Mouse (Mus musculus): Measurements from ENCODE around the gene Wwc1. TPM values are rescaled to one million over a fixed set of nuclear protein-coding genes. Genes with fewer than 3 reads are reported as not detected.
"Not testable (repeated sequence)": the region's sequence is repeated elsewhere in the genome, so short reads cannot be mapped to it uniquely, and the experiment has no call there.

Gene Wwc1
- polyA plus RNA-seq, 1 experiment from 2014 or later = 2.1 TPM

DNA sequence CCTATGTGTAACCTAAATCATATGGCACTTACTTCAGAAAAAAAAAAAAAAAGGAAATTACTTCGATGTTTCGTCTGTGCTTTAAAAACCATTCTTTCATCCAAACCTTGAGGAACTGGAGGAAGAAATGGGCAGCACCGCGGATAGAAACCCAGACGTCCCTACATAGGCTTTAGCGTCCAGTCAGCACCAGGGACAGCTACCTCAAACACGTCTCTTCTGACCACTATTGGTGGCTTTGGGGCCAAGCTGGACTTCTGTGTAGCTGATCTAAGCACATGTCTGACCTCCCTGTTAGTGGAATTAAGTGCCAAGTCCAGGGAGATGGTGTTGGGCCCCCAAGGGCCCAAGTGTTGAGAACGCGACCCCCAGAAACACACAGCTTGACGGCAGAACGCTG lies 181.5 kb downstream of the Wwc1 start, which contains the start of gene Fbll1:
Gene Fbll1, minus strand, starts transcription at position 11 of the 400 bp plus-strand sequence.
- Histone ChIP-seq H3K27ac (replicated peaks; ENCODE audit: low read depth, low read length) (no peak within 1 kb of the TSS), H3K4me1 (ENCODE audit: control insufficient read depth, insufficient read depth, low read length) (peaks cover 5% of the 10 kb centered on the region; the same call in 1 of the 2 replicates), H3K9me3 (ENCODE audit: control insufficient read depth, low read length) (no peaks in the 10 kb centered on the region), H3K27me3 (ENCODE audit: control insufficient read depth, insufficient read depth, low read length) (peaks cover 33% of the 10 kb centered on the region), H3K9ac (ENCODE audit: low read length) (no peak within 1 kb of the TSS), H3K4me2 (ENCODE audit: low read depth, severe bottlenecking) (peak within 1 kb of the TSS; percentile 63), H3K36me3 (ENCODE audit: control insufficient read depth, insufficient read depth, low read length) (no peaks in the 10 kb centered on the region), H3K4me3 (ENCODE audit: low read depth, low read length) (peak within 1 kb of the TSS; percentile 25)
- WGBS = 20% methylated on average over 11 of the region's 11 CpGs
- ATAC-seq (ENCODE audit: insufficient number of reproducible peaks, low FRiP score, low TSS enrichment, low read depth) = no peak
- DNase-seq (ENCODE audit: low spot score) = peak; percentile 87

DNA sequence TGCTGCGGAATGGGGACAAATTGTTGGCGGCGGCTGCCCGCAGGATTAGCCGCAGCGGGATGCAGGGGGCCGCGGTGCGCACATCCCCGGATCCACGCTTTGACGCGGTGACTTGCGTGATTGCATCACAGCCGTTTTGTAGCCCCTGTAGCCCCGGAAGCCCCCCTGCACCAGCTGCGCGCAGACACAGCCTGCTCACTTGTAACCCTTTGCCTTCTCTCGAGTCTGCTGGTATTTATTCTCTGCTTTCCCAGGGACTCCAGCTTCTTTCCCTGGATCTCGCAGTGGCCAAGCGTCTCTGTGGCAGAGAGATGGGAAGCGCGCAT lies 181.9 kb downstream of the Wwc1 start:
- Histone ChIP-seq H3K4me1 (ENCODE audit: control insufficient read depth, insufficient read depth, low read length) (peaks cover 5% of the 10 kb centered on the region; the same call in 1 of the 2 replicates), H3K36me3 (ENCODE audit: control insufficient read depth, insufficient read depth, low read length) (no peaks in the 10 kb centered on the region), H3K4me2 (ENCODE audit: low read depth, severe bottlenecking) (peak overlapping the region; percentile 63), H3K4me3 (ENCODE audit: low read depth, low read length) (peak overlapping the region; percentile 25), H3K27me3 (ENCODE audit: control insufficient read depth, insufficient read depth, low read length) (peaks cover 33% of the 10 kb centered on the region), H3K9ac (ENCODE audit: low read length) (no peak overlapping the region), H3K27ac (replicated peaks; ENCODE audit: low read depth, low read length) (no peak overlapping the region), H3K9me3 (ENCODE audit: control insufficient read depth, low read length) (no peaks in the 10 kb centered on the region)
- ATAC-seq (ENCODE audit: insufficient number of reproducible peaks, low FRiP score, low TSS enrichment, low read depth) = no peak
- WGBS = 5% methylated on average over 23 of the region's 23 CpGs
- DNase-seq (ENCODE audit: low spot score) = peak; percentile 29

- H3K4me3 ChIP-seq (ENCODE audit: low read depth, low read length) = peak overlapping the region; percentile 25
- H3K9ac ChIP-seq (ENCODE audit: low read length) = no peak overlapping the region
- WGBS = 5% methylated on average over 84 of the region's 86 CpGs
- ATAC-seq (ENCODE audit: insufficient number of reproducible peaks, low FRiP score, low TSS enrichment, low read depth) = no peak
- no peak overlapping the region for H3K27ac ChIP-seq (replicated peaks; ENCODE audit: low read depth, low read length)
- no peaks in the 10 kb centered on the region for H3K9me3 ChIP-seq (ENCODE audit: control insufficient read depth, low read length)
- peaks cover 33% of the 10 kb centered on the region for H3K27me3 ChIP-seq (ENCODE audit: control insufficient read depth, insufficient read depth, low read length)
- no peaks in the 10 kb centered on the region for H3K36me3 ChIP-seq (ENCODE audit: control insufficient read depth, insufficient read depth, low read length)
- peak; percentile 46 for DNase-seq (ENCODE audit: low spot score)
- H3K4me1 ChIP-seq (ENCODE audit: control insufficient read depth, insufficient read depth, low read length) = peaks cover 5% of the 10 kb centered on the region; the same call in 1 of the 2 replicates
- H3K4me2 ChIP-seq (ENCODE audit: low read depth, severe bottlenecking) = peak overlapping the region; percentile 63
These were observed 182.4 kb downstream of the Wwc1 start for GRCm38 (mm10) chr11:35797751-35798494.

- H3K36me3 ChIP-seq (ENCODE audit: control insufficient read depth, insufficient read depth, low read length) = not testable (repeated sequence)
- WGBS = 84% methylated on average over 5 of the region's 5 CpGs
These were observed 187.5 kb downstream of the Wwc1 start for GRCm38 (mm10) chr11:35792800-35793199.

GRCm38 (mm10) chr11:35788443-35788842 lies 191.9 kb downstream of the Wwc1 start:
- no peaks in the 10 kb centered on the region for H3K27me3 ChIP-seq (ENCODE audit: control insufficient read depth, insufficient read depth, low read length)
- H3K4me3 ChIP-seq (ENCODE audit: low read depth, low read length) = no peak overlapping the region
- no peaks in the 10 kb centered on the region for H3K4me1 ChIP-seq (ENCODE audit: control insufficient read depth, insufficient read depth, low read length)
- ATAC-seq (ENCODE audit: insufficient number of reproducible peaks, low FRiP score, low TSS enrichment, low read depth) = no peak
- 78% methylated on average over 2 of the region's 2 CpGs for WGBS
- DNase-seq (ENCODE audit: low spot score) = no peak
- H3K9ac ChIP-seq (ENCODE audit: low read length) = no peak overlapping the region
- H3K27ac ChIP-seq (replicated peaks; ENCODE audit: low read depth, low read length) = no peak overlapping the region
- H3K9me3 ChIP-seq (ENCODE audit: control insufficient read depth, low read length) = no peaks in the 10 kb centered on the region
- H3K36me3 ChIP-seq (ENCODE audit: control insufficient read depth, insufficient read depth, low read length) = peaks cover 15% of the 10 kb centered on the region
- H3K4me2 ChIP-seq (ENCODE audit: low read depth, severe bottlenecking) = no peak overlapping the region

More at GRCm38 (mm10) chr11:35792800-35793199, 187.5 kb downstream of the Wwc1 start:
- not testable (repeated sequence) for DNase-seq (ENCODE audit: low spot score); H3K4me2 ChIP-seq (ENCODE audit: low read depth, severe bottlenecking); ATAC-seq (ENCODE audit: insufficient number of reproducible peaks, low FRiP score, low TSS enrichment, low read depth); H3K9ac ChIP-seq (ENCODE audit: low read length); H3K27ac ChIP-seq (replicated peaks; ENCODE audit: low read depth, low read length); H3K4me1 ChIP-seq (ENCODE audit: control insufficient read depth, insufficient read depth, low read length); H3K4me3 ChIP-seq (ENCODE audit: low read depth, low read length); H3K9me3 ChIP-seq (ENCODE audit: control insufficient read depth, low read length)
- peaks cover 21% of the 10 kb centered on the region for H3K27me3 ChIP-seq (ENCODE audit: control insufficient read depth, insufficient read depth, low read length)

Other genes starting within 250 kb of the Wwc1 start
- gene Pank3, start 211.0 kb downstream of the Wwc1 start, polyA plus RNA-seq (2014; fragmentation: Nextera tagmentation; extraction: Ambion mirVana) = 18.8 and 21.5 TPM in 2 replicates
- not detected in 2 replicates for gene Fbll1, start 181.6 kb downstream of the Wwc1 start, polyA plus RNA-seq (2014; fragmentation: Nextera tagmentation; extraction: Ambion mirVana)
- gene Rars, start 146.0 kb downstream of the Wwc1 start, polyA plus RNA-seq (2014; fragmentation: Nextera tagmentation; extraction: Ambion mirVana) = 111 and 121 TPM in 2 replicates